Mouse (Mus musculus): Measurements from ENCODE around the gene Rnf25. TPM values are rescaled to one million over a fixed set of nuclear protein-coding genes. Genes with fewer than 3 reads are reported as not detected.

Rnf25 gene
- 64.1 and 96.1 TPM in 2 replicates for polyA plus RNA-seq (2012; rRNA removed; ENCODE audit: low replicate concordance)

GRCm38 (mm10) chr1:74601267-74601962 is at the start of gene Rnf25, which contains the start of gene Stk36:
TSS of gene Rnf25 (minus strand) at chr1:74601397.
TSS of gene Stk36 (plus strand) at chr1:74601445.

GRCm38 (mm10) chr1:74587773-74588445 is 13.3 kb downstream of the Rnf25 start, which contains the start of the genes Zfp142 and Bcs1l:
TSS of gene Zfp142 (minus strand) at chr1:74588246.
TSS of gene Bcs1l (plus strand) at chr1:74588289.

GRCm38 (mm10) chr1:74544184-74544583 is 57.0 kb downstream of the Rnf25 start, which contains the start of gene Usp37:
TSS of gene Usp37 (minus strand) at chr1:74544284.

Other genes with a start within 250 kb of the Rnf25 start
- 2.1 and 2.8 TPM in 2 replicates for gene Catip, start 239.3 kb downstream of the Rnf25 start, polyA plus RNA-seq (2012; rRNA removed; ENCODE audit: low replicate concordance)
- 67.9 and 69.7 TPM in 2 replicates for gene Slc11a1, start 226.2 kb downstream of the Rnf25 start, polyA plus RNA-seq (2012; rRNA removed; ENCODE audit: low replicate concordance)
- 134 and 200 TPM in 2 replicates for gene Ctdsp1, start 209.9 kb downstream of the Rnf25 start, polyA plus RNA-seq (2012; rRNA removed; ENCODE audit: low replicate concordance)
- gene Vil1, start 192.0 kb downstream of the Rnf25 start, polyA plus RNA-seq (2012; rRNA removed; ENCODE audit: low replicate concordance) = 0.45 and 0.99 TPM in 2 replicates
- gene Cnot9, start 95.3 kb downstream of the Rnf25 start, polyA plus RNA-seq (2012; rRNA removed; ENCODE audit: low replicate concordance) = 15.8 and 31.4 TPM in 2 replicates
- gene Plcd4, start 58.5 kb downstream of the Rnf25 start, polyA plus RNA-seq (2012; rRNA removed; ENCODE audit: low replicate concordance) = 0.13 and 0.57 TPM in 2 replicates
- 3.1 and 7.2 TPM in 2 replicates for gene Usp37, start 57.1 kb downstream of the Rnf25 start, polyA plus RNA-seq (2012; rRNA removed; ENCODE audit: low replicate concordance)
- gene Zfp142, start 13.2 kb downstream of the Rnf25 start, polyA plus RNA-seq (2012; rRNA removed; ENCODE audit: low replicate concordance) = 9.1 and 28.9 TPM in 2 replicates
- 30.8 and 30.9 TPM in 2 replicates for gene Bcs1l, start 13.1 kb downstream of the Rnf25 start, polyA plus RNA-seq (2012; rRNA removed; ENCODE audit: low replicate concordance)
- gene Stk36, start within 50 bp of the Rnf25 start, polyA plus RNA-seq (2012; rRNA removed; ENCODE audit: low replicate concordance) = 2.4 and 6.3 TPM in 2 replicates
- gene Ttll4, start 60.3 kb upstream of the Rnf25 start, polyA plus RNA-seq (2012; rRNA removed; ENCODE audit: low replicate concordance) = 11.0 and 27.6 TPM in 2 replicates
- gene Cyp27a1, start 112.2 kb upstream of the Rnf25 start, polyA plus RNA-seq (2012; rRNA removed; ENCODE audit: low replicate concordance) = 44.1 and 60.8 TPM in 2 replicates
- gene Prkag3, start 147.8 kb upstream of the Rnf25 start, polyA plus RNA-seq (2012; rRNA removed; ENCODE audit: low replicate concordance) = 0.60 and 9.6 TPM in 2 replicates
- gene Wnt6, start 170.5 kb upstream of the Rnf25 start, polyA plus RNA-seq (2012; rRNA removed; ENCODE audit: low replicate concordance) = 0.60 and 5.8 TPM in 2 replicates
- 0.04 and 0.22 TPM in 2 replicates for gene Wnt10a, start 190.1 kb upstream of the Rnf25 start, polyA plus RNA-seq (2012; rRNA removed; ENCODE audit: low replicate concordance)